Mouse (Mus musculus) urinary bladder, adult 2 months (tissue): Measurements from ENCODE around the gene Ank3. TPM values are rescaled to one million over a fixed set of nuclear protein-coding genes. Genes with fewer than 3 reads are reported as not detected.

Experiments used
- DNase-seq: peaks from one replicate; pipeline ENCODE4 v3.0.0; 2022; ENCODE audit warnings: low spot score
- polyA plus RNA-seq: library from polyadenylated mRNA; depleted of rRNA; stranded (reverse); fragments of >200 nt; gene quantifications from 2 replicates; pipeline ENCODE4 v1.2.3, GENCODE M21; 2012

The Ank3 gene
- polyA plus RNA-seq, 1 experiment = 27.3 TPM

DNA sequence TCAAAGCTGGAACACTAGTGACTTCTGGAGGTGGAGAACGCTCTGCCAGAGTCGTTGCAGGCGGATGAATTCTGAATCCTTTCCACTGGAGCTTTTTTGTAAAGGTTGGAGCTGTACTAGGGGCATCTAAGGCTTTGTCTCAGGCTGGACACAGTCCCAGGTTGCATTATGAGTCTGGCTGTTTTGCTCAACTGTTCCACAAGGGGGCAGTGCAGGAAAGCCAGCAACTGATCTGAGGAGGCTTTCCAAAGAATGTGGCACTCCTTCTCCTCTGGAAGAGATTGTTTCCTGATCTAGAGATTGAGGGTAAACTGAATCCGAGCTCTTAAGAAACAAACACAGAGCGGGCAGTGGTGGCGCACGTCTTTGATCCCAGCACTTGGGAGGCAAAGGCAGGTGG is 263.8 kb downstream of the Ank3 start:
- peak; percentile 47 for DNase-seq

DNA sequence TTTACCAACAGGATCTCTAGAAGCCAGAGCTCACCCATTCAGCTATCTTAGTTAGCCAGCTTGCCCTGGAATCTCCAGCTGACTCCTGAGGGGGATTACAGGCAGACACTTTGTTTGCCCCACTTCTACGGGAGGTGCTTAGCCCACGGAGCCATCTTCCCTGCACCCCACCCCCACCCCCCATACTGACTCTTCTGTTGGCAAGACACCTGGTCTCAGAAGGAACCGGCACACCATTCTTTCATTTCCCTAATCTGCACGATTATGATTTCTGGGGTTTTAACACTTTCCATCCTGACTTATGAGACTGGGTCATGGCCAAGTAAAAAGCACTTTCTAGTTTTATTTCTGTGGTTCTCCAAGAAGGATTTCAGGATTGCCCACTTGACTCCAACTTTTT is 268.9 kb downstream of the Ank3 start:
- DNase-seq = no peak

DNA sequence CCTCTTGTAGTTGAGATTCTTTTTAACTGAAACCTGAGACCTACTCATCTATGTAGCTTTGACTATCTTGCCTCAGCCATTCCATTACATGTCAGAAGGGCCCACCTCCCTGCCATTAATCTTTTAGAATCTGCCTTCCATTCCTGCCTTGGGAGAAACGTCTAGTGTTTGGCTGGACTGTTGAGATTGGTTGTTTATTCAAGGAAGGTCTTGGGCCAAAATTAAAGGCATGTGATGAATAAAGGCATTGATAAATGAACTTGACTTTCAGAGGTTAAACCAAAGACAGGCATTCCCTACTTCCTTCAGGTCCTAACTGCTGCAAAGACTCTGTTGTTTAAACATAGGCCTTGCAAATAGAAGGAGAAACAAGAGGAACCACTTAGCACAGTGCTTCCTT is 271.9 kb downstream of the Ank3 start:
- DNase-seq = no peak

DNA sequence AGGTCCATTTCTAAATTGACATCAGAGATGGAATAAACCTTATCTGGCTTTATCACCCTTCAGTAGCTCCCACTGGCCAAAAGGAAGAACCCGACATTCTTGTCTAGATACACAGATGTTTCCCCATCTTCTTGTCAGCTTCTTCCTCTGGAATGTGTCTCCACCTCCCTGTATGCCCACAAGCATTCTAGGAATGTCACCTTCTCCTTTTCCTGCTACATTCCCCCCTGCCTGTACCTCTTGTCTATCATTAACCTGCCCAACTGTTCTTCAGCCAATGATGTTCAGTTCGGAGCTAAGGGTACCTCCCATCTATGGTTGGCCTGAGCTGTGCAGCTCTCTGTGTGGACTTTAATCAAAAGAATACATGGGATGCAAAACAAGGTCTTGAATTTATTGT is 272.4 kb downstream of the Ank3 start:
- DNase-seq = no peak

DNA sequence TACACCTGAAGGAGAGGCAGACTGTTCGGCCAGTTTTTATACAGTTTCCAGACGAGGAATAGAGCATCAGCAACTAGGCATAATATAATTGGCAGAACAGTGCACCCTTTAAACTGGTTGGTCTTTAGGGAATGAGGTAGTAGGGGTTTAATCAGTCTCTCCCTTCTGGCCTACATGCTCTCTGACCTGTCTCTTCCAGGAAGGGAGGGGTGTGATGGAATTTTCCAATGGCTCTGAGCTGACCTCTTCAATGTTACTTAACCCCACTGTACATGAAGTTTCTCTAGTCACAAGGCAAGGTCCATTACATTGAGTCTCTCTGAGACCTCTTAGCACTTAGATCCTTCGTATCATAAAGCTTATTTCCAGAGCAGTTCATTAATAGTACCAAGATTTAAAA is 272.9 kb downstream of the Ank3 start:
- DNase-seq = no peak

DNA sequence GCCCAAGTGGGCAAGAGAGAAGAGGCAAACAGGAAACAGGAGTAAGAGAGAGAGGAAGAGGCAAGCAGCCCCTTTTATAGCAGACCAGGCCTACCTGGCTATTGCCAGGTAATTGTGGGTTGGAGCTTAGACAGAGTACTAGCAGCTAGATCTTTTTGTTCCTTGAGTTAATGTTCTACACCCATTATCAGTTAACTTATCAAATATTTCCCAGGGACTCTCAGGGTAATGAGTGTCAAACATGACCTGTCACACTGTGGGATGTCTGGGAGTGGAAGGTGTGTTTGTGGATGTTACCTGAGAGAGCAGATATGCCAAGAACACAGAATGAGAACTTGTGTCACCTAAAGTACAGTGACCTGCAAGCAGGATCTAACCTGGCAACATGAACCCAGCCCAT is 274.0 kb downstream of the Ank3 start:
- no peak for DNase-seq

DNA sequence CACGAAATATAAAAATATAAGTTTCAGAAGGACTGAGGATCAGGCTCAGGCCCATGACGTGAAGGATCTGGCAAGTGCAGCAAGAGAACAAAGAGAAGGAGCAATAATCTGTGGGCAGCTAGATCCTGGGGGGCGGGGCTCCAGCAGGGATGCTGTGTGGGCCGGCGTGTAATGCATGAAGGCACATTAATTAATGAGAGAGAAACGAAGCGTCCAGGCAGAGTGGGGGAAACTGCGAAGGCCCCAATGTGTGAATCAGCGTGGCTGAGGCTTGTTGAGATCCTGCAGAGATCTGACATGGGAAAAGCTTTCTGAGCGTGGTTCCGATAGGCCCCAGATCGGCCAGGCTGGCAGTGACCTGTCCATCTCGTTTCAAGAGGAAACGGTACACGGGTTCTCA is 279.7 kb downstream of the Ank3 start:
- no peak for DNase-seq

DNA sequence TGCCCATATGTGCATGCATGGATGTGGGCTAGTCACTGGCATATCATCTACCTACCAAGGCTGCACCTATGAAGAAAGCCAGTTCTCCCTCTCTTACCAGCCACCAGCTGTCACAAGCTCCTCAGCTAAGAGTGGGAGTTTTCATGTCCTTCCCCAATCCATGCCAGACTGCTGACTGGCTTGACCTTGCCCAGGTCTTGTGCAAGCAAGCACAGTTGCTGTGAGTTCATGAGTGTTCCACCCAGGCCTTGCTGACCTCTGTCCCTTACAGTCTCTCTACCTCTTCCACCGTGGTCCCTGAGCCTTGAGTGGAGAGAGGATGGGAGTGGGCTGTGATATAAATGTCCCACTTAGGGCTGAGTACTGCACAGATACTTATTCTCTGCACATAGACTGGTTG is 287.8 kb downstream of the Ank3 start:
- DNase-seq = no peak

DNA sequence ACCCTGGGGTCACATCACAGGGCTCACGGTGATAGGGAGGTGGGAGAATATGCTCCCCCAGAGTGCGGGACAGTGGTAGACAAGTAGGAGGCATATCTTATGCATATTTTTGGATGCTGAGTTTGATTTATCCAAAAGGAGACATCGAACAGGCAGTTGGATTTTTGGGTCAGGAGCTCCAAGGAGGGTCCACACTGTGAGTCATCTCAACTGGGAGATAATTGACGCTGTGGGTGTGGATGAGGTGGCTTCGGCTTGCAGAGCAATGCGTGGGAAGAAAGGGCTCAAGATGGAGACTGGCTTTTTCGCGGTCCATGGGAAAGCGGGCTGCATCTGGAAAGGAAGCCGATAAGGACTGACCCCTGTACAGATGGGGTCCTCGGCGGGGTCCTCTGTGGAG is 290.5 kb downstream of the Ank3 start:
- DNase-seq = no peak

DNA sequence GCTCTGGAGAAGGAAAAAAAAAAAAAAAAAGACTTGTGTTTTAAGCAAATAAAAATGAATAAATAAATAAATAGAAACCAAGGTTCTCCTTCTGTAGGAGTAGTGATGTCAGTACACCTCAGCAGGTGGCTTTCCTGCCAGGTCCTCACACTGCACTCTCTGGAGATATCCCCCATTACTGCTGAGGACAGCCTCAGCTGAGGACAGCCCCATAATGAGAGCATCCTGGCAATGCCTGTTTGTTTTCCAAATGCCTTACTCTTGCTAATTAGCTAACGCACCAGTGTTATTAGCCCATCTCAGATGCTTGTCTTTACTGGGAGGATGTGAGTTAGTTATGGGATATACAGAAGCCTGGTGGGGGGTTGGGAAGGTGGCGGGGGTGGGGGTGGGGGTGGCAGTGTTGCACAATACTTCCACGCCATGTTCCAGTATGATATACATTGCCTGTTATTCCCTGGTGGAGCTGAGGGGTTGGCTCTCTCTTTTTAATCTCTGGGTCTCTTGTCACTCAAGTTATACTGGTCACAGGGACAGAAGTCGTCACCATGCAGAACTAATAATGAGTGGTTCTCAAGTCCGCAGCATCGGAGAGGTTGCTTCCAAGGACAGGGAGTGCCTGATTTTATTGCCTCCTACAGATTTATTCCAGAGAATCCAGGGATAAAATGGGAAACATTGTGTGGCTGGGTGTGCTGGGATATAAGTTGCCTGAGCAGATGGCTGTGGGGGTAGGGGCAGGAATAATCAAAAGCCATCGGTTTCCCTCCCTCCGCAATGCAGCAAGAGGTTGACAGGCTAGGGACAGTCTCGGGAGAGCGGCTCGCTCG is 291.8 kb downstream of the Ank3 start:
- DNase-seq = no peak

DNA sequence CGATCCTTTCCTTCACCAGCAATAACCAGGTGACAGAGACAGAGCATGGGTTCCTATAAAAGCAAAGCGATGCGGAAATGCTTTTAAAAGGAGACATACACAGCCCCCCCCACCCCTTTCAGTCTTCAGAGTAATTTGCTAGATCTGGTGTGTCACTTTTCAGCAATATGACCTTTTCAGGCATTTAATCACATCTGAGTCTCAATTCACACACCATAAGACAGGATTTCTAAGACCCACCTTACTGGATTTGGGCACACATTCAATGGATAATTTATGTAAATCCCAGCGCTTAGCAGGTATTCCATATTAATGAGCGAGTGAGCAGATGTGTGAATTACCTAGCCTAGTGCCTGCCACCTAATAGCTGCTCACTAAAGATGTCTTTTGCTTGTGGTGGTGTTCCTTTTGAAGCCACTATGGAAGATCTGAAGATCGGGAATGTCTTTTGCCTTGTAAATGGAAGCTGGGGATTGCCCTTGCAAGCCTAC is 292.4 kb downstream of the Ank3 start:
- DNase-seq = no peak

DNA sequence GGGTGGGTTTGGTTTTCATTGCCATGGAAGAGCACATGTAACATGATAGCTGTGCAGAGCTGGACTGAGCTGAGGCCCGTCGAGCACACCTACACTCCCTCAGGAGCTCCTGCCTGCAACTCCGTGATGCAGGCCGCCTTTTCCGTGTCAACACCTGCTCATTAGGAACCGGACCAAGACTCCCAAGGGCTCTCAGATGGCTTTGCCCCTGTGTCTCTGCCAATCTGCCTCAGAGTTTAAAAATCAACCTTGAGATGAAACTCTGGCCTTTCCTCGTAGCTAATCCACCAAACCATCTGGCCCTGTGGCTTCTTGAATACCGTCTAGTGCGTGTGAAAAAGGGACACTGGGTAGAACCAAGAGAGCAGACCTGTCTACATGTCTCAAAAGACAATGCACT is 297.4 kb downstream of the Ank3 start:
- no peak for DNase-seq

DNA sequence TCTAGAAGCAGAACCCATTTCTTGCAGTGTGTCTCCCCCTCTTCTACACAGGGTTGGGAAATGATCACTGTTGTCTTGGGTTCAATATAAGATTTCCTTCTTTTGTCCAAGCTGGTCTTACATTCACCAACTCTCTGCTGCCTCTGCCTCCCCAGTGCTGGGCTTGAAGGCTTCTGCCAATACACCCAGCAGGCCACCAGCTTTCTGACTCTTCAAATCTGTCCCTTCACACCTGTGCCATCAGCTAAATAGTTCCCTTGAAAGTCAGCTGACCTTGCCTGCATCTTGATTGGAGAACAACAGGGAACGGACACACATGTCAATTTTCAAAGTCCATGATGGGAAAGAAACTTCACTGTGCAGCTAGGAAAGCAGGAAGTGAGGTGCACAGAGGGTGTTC is 300.1 kb downstream of the Ank3 start:
- DNase-seq = no peak

DNA sequence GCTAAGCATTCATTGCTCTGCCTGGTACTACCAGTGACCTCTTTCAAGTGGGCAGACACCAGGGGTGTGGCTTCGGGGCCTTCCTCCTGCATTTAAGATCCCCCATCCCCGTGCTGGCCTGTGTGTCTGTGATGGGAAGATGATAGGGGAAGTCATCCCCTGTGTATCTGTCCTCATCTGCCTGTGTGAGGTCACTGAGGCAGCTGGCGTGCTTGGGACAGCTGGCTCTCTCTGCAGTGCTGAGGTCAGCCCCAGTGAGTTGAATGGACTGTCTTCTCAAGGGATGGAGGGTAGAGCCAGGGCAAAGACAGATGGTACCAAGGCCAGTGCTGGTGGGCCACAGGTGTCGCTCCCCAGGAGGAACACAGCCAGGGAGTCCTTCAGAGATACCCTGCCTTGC is 302.7 kb downstream of the Ank3 start:
- DNase-seq = no peak

DNA sequence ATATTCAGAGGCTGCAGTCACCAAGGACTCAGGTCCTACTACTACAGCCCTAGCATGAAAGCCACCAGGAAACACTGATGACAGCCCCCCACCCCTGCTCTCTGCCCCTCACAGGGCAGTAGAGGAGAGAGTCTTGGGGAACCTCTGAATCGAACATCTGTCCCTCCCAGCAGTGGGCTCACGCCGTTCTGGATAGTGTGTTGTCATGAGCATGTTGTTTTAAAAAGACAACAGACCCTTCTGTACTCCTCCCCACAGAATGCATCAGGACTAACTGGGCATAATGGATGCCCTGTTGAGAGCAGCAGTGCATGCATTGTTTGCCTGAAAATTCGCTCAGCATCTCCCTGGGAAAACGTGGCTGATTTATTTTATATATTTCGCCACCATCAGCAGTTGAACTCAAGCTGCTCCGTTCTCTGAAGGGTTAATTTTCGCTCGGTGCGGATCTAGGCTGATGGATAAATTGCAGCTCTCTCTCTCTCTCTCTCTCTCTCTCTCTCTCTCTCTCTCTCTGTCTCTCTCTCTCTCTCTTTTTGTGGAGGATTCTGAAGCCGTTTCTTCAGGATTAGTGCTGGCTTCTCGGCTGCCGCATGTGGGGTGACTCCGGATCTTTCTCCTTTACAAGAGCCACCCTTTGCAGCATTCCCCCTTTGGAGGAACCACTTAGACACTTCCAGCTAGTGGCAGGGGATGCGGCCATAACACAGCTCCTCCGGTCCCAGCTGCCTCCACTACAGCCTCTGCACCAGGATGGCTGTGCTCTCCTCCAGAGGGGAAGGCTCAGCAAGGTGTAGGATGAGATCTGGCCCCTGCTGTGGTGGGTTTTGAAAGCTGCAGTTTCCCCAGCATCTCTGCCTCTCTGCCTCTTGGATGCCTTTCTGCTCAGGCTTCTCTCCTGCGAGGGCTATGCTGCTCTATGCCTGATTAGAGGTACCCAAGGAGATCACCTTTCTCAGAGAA is 307.5 kb downstream of the Ank3 start:
- DNase-seq = no peak

DNA sequence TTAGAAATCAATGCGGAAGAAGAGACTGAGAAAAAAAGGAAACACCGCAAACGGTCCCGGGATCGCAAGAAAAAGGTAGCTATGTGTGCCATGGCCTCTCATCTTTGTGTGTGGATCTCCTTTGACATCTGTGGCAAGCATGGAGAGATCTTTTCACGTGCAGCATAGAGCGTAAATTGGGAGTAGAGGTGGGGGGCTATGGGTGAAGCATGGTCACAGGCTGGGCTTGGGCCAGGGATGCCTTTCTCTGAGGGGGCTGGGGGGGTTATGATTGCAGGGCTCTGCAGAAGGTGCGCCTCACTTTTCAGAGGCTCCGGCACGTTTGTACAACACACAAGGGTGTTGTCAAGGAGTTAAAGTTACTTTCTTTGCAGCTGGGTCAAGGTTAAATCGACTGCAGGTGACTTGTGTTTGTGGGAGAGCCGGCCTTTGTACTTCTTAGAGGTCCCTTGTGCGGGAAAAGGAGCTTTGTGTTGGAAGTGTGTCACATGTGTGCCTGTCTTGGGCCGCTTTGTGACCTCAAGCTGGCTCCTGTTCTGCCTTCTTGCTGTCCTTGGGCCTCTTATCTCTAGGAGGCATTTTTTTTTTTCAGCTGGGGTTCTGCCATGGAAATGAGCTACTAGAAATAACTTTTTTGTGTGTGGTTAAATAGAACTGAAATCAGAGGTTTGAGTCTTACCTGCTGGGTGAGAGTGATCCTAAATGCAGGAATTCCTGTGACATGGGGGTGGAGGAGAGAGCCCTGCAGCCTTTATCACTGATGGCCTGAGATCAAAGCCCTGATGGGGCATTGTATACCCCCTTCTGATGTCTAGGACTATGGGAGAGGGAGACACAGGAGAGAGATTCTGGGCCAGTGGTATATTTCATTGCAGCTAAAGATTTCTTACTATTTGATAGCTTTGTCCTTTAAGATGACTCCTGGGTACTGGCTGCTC is 308.5 kb downstream of the Ank3 start:
- DNase-seq = no peak

DNA sequence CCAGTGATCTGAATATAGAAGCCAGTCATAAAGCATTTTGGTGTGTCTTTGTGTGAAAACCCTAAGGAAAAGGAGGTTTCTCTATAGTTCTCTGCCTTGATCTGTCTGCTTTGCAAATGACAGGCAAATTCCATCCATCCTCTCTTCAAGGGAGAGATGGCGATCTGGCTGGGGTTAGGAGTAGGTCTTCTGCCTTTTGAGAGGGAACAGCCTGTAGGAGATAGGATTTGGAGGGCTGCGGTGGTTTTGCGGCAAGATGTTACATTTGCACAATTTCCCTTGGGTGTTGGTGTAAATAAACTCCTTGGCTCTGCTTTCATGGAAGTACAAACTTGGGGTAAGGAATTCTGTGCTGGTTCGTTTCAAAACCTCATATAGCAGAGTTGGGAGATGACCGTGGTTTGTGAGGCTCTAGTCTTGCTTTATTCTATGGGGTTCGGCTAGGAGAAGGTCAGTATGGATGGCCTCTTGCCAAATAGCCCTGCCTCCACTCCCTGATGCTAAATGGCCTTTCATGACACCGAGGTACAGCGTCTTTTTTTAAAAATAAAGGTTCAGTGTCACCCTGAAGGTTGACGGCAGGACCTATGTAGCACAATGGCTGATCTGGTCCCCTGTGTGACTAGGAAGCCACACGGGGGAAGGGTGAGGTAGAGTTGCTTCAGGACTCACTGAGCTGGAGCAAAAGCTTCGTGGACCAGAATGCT is 309.4 kb downstream of the Ank3 start:
- DNase-seq = no peak

DNA sequence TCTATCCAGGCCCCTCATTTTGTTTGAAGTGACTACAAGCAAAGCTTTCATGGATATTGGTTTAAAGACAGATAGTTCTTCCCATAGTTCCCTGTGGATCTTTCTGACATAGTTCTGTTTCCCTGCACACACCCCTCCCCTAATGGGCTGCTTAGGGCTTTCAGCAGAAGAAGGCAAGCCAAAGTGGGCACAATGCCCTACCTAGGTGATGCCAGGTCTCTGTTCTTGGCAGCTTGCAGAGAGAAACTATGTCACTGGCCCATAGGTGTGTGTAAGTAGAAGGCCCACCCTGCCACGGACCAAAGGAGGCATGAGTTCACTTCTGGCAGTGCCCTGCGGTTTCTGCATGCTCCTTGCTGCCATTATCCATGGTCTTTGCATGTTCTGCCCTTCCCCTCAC is 311.1 kb downstream of the Ank3 start:
- no peak for DNase-seq

DNA sequence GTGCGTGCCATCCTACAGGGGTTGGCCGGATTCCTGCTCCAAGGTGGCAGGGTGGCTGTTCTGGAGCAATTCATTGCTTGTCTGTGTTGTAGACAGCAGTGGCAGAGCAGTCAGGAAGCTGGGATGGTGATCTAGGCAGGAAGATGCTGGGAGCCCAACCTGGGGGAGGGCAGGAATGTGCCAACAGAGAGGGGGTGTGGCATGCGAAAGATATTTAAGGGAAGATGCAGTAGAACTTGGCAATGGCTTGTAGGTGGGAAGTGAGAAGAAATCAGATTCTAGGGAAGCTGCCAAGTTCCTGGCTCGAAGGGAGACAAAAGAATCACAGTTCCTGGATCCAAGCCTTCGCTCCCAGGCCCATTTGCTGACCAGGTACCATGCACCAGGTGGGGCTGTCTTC is 312.2 kb downstream of the Ank3 start:
- DNase-seq = no peak

DNA sequence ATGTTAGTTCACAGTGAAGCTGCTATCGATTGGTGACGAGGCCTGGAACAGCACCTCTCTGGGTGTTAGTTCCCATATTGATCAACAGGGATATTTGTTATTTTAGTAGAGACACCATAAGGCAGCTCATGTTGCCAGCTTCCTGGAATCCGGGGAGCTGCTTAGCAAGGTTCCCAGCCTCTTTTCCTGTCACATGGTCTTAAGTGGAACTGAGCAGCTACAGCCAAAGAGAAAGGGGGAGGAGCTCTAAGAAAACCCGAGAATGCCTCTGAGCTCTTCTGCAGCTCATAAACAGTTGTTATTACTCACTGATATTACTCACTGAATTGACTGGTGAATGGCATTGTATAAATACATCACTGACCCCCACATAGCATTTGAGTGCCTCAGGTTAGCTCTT is 318.3 kb downstream of the Ank3 start:
- DNase-seq = no peak

DNA sequence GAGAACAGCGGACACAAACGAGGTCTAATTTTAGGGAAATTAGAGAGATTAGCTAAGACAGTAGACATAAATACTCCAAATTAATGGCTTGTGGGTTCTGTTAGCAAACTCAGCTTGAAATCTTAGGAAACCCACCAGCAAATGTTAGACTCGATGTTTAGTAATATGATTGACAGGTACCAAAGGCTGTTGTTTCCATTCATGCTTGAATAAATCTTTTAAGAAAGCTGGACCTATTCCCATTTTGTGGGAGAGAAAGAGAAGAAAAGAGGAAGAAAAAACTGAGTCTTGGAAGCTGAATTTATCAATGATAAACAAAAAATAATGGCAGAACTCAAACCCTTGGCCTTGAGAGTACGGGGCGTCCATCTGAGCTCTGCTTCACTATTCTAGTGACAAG is 320.8 kb downstream of the Ank3 start:
- no peak for DNase-seq
